In the genomic region with DNA sequence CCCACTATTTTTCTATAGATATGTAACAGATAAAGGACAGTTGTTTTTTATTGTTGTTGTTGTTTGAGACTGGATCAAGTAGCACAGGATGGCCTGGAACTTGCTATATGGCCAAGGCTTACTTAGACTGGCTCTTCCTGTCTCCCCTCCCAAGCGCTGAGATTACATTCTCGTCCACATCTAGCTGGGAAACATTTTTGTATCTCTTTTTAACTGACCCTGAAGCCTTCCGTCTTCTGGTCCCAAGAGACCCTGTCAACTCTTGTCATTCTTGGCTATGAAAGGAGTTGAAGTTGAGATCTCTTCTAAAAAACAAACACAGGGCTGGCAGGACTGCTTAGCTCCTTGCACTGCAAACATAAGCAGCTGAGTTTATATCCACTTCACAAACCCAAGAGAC, we compare ENCODE assay signal across 19 mouse cellular contexts. TPM values are rescaled to one million over a fixed set of nuclear protein-coding genes. Genes with fewer than 3 reads are reported as not detected.
A peak's percentile ranks its signal among the peaks of the same experiment; 100 is the strongest.
DNase-seq lines count a peak whose midpoint lies in the region; ATAC-seq and TF ChIP-seq lines count a peak whose summit lies in the region.
"Had no signal": no experiment of that assay in that cellular context is flagged by ENCODE, and none has a peak within 500 bp of the region (broad histone marks: within the 10 kb centered on the region; RNA-seq: fewer than 3 reads in every experiment).

No protein-coding gene starts in this region.

- no peak overlapping the region for H3K9ac ChIP-seq in lung, embryonic 15.5 days
- H3K9ac ChIP-seq: embryonic facial prominence, embryonic 12.5 days; forebrain, embryonic 13.5 days; forebrain, embryonic 15.5 days had no signal

- no peak for TF ChIP-seq CTCF in kidney, adult 2 months (conservative IDR thresholded peaks at IDR 0.05; ENCODE audit: insufficient read depth, insufficient read length, low read depth, low read length)

- no peaks in the 10 kb centered on the region for H3K9me3 ChIP-seq in heart, embryonic 10.5 days
- no peaks in the 10 kb centered on the region for H3K9me3 ChIP-seq in lung, embryonic 15.5 days
- H3K9me3 ChIP-seq: embryonic facial prominence, embryonic 10.5 days; embryonic facial prominence, embryonic 12.5 days; forebrain, embryonic 13.5 days; forebrain, embryonic 15.5 days had no signal

- H3K27me3 ChIP-seq in heart, embryonic 10.5 days (ENCODE audit: insufficient read depth, poor library complexity, severe bottlenecking): no peaks in the 10 kb centered on the region
- no peaks in the 10 kb centered on the region for H3K27me3 ChIP-seq in kidney, adult 2 months (replicated peaks; ENCODE audit: control insufficient read depth, insufficient read depth, low read length)
- no peaks in the 10 kb centered on the region for H3K27me3 ChIP-seq in lung, embryonic 15.5 days
- H3K27me3 ChIP-seq: embryonic facial prominence, embryonic 12.5 days; forebrain, embryonic 13.5 days; forebrain, embryonic 15.5 days had no signal

- WGBS in heart, embryonic 10.5 days: 60% methylated on average over 3 of the region's 3 CpGs
- WGBS in kidney, adult 2 months: 73% methylated on average over 3 of the region's 3 CpGs
- 57% methylated on average over 3 of the region's 3 CpGs for WGBS in lung, embryonic 15.5 days

- H3K4me3 ChIP-seq in heart, embryonic 10.5 days: no peak overlapping the region
- H3K4me3 ChIP-seq in kidney, adult 2 months (ENCODE audit: insufficient read depth, low read depth, low read length): no peak overlapping the region
- H3K4me3 ChIP-seq in lung, embryonic 15.5 days: no peak overlapping the region
- H3K4me3 ChIP-seq: embryonic facial prominence, embryonic 10.5 days; embryonic facial prominence, embryonic 12.5 days; forebrain, embryonic 13.5 days; forebrain, embryonic 15.5 days had no signal

- DNase-seq in heart, adult 9 months (ENCODE audit: low spot score in 2 of 2): peak; percentile 16 to 17
- no peak for DNase-seq in heart, embryonic 10.5 days (ENCODE audit: low spot score)
- peak; percentile 3 for DNase-seq in kidney, postnatal 14 days
- DNase-seq in kidney, adult 2 months: no peak
- DNase-seq in lung, postnatal 36 days: no peak
- DNase-seq in frontal cortex, postnatal 25 days (ENCODE audit: low spot score in 2 of 2): no peak
- DNase-seq: adrenal gland, adult 8-10 months; adrenal gland, postnatal 14 days; adrenal gland, postnatal 36 days; cerebellum, adult 11-12 months; cerebellum, adult 2 months; cerebellum, adult 9-10 months; cerebellum, postnatal 10 days; cerebellum, postnatal 25 days had no signal

- no peak for ATAC-seq in lung, embryonic 15.5 days (ENCODE audit: borderline replicate concordance, extremely low read depth, low FRiP score, low TSS enrichment)
- ATAC-seq: forebrain, embryonic 13.5 days; forebrain, embryonic 15.5 days had no signal

- no peak for TF ChIP-seq POLR2A in kidney, adult 2 months (IDR thresholded peaks at IDR 0.05; ENCODE audit: low read depth, low read length)

- peaks cover 90% of the 10 kb centered on the region for H3K36me3 ChIP-seq in heart, embryonic 10.5 days
- no peaks in the 10 kb centered on the region for H3K36me3 ChIP-seq in kidney, adult 2 months (ENCODE audit: control insufficient read depth, insufficient read depth, low read length)
- H3K36me3 ChIP-seq in lung, embryonic 15.5 days: peaks cover 53% of the 10 kb centered on the region

- H3K4me1 ChIP-seq in heart, embryonic 10.5 days: no peaks in the 10 kb centered on the region
- no peaks in the 10 kb centered on the region for H3K4me1 ChIP-seq in kidney, adult 2 months (ENCODE audit: control insufficient read depth, insufficient read depth, low read length)
- H3K4me1 ChIP-seq in lung, embryonic 15.5 days: peaks cover 25% of the 10 kb centered on the region; the same call in 1 of the 2 replicates
- H3K4me1 ChIP-seq: embryonic facial prominence, embryonic 10.5 days; embryonic facial prominence, embryonic 12.5 days; forebrain, embryonic 13.5 days; forebrain, embryonic 15.5 days had no signal

- no peak overlapping the region for H3K4me2 ChIP-seq in lung, embryonic 15.5 days
- H3K4me2 ChIP-seq: embryonic facial prominence, embryonic 12.5 days; forebrain, embryonic 13.5 days; forebrain, embryonic 15.5 days had no signal

- no peak overlapping the region for H3K27ac ChIP-seq in heart, embryonic 10.5 days
- H3K27ac ChIP-seq in kidney, adult 2 months (ENCODE audit: insufficient read depth, low read depth, low read length): no peak overlapping the region
- H3K27ac ChIP-seq in lung, embryonic 15.5 days: 0 out of 2 replicates have a peak overlapping the region, but pooled peaks have one; percentile 24
- H3K27ac ChIP-seq: embryonic facial prominence, embryonic 10.5 days; embryonic facial prominence, embryonic 12.5 days; forebrain, embryonic 13.5 days; forebrain, embryonic 15.5 days had no signal

RNA-seq across cellular contexts. Expression of a gene that starts 28.9 kb away (rescaled TPM):
- 32.3 and 35.6 TPM in 2 replicates for polyA plus RNA-seq in heart, embryonic 10.5 days (2016; fragmentation: Nextera tagmentation; extraction: Ambion mirVana)
- polyA plus RNA-seq in kidney, adult 2 months (2012; rRNA removed): 0.53 and 0.58 TPM in 2 replicates
- polyA plus RNA-seq in lung, embryonic 15.5 days (2015; fragmentation: Nextera tagmentation; extraction: Ambion mirVana): 28.0 and 29.6 TPM in 2 replicates

Comparison
In these comparisons a context has a peak if more than half of its experiments do, and no peak if none do; other contexts are left out.
1. DNase-seq: peak in heart, adult 9 months (2 of 2) and kidney, postnatal 14 days (single experiment); none in heart, embryonic 10.5 days (single experiment), kidney, adult 2 months (single experiment), lung, postnatal 36 days (single experiment) and frontal cortex, postnatal 25 days (0 of 2).
2. RNA of a gene that starts 28.9 kb away (polyA plus RNA-seq): 32.3 to 35.6 TPM in heart, embryonic 10.5 days and 28.0 to 29.6 TPM in lung, embryonic 15.5 days; 0.53 to 0.58 TPM in kidney, adult 2 months; every median in the first group is over 10 times any median in the second.